Mouse (Mus musculus) limb, embryonic 14.5 days (tissue): Measurements from ENCODE around the gene Prpf40b. TPM values are rescaled to one million over a fixed set of nuclear protein-coding genes. Genes with fewer than 3 reads are reported as not detected.
"Not testable (repeated sequence)": the region's sequence is repeated elsewhere in the genome, so short reads cannot be mapped to it uniquely, and the experiment has no call there.

Experiments used
- ATAC-seq: fragments of 200-750 bp; cut with Nextera tagmentation; 2 replicates; pipeline ENCODE4 v1.8.0; 2017; ENCODE audit warnings: low read depth, moderate number of reproducible peaks, moderate TSS enrichment; ENCODE audit not compliant: low FRiP score
- DNase-seq: peaks from one replicate; pipeline ENCODE4 v3.0.0-alpha.2; 2015; ENCODE audit warnings: low spot score
- H3K27ac ChIP-seq: fragments of 300-500 bp; sonication (generic); replicated peaks from 2 replicates; pipeline ENCODE4 v1.5.1; 2014; ENCODE audit warnings: low read depth, mild to moderate bottlenecking, low read length, moderate library complexity, mixed read lengths
- H3K27me3 ChIP-seq: fragments of 300-500 bp; sonication (generic); 2 replicates; pipeline ENCODE4 v1.6.1; 2014; ENCODE audit warnings: low read length, mixed read lengths; ENCODE audit not compliant: control insufficient read depth, insufficient read depth
- H3K36me3 ChIP-seq: fragments of 300-500 bp; sonication (generic); 2 replicates; pipeline ENCODE4 v1.6.1; 2014; ENCODE audit warnings: mild to moderate bottlenecking, low read length, moderate library complexity, mixed read lengths; ENCODE audit not compliant: control insufficient read depth, insufficient read depth
- H3K4me1 ChIP-seq: fragments of 300-500 bp; sonication (generic); 2 replicates; pipeline ENCODE4 v1.6.1; 2014; ENCODE audit warnings: antibody characterized with exemption, low read length, mixed read lengths; ENCODE audit not compliant: control insufficient read depth, insufficient read depth
- H3K4me2 ChIP-seq: fragments of 300-500 bp; sonication (generic); replicated peaks from 2 replicates; pipeline ENCODE4 v1.6.1; 2014; ENCODE audit warnings: low read depth, mild to moderate bottlenecking, low read length, moderate library complexity; ENCODE audit not compliant: severe bottlenecking
- H3K4me3 ChIP-seq: fragments of 300-500 bp; sonication (generic); replicated peaks from 2 replicates; pipeline ENCODE4 v1.5.1; 2014; ENCODE audit warnings: low read length
- H3K9ac ChIP-seq: fragments of 300-500 bp; sonication (generic); 2 replicates; pipeline ENCODE4 v1.6.1; 2014; ENCODE audit warnings: mild to moderate bottlenecking, low read depth, low read length, moderate library complexity; ENCODE audit not compliant: severe bottlenecking
- H3K9me3 ChIP-seq: fragments of 300-500 bp; sonication (generic); 2 replicates; pipeline ENCODE4 v1.6.1; 2016; ENCODE audit warnings: low read length; ENCODE audit not compliant: control insufficient read depth
- POLR2A ChIP-seq: fragments of 200-500 bp; IDR thresholded peaks from 2 replicates; pipeline ENCODE4 v1.8.0; 2012; ENCODE audit warnings: inconsistent platforms, mild to moderate bottlenecking, moderate library complexity, borderline replicate concordance; ENCODE audit not compliant: insufficient read depth, insufficient read length; ENCODE audit errors: extremely low read depth
- WGBS: fragments of 180-500 bp; shearing (Covaris S2); extraction: QIAGEN DNeasy Blood & Tissue Kit; methylation state at CpG from one replicate; pipeline ENCODE4 v1.1.7; 2014; 5-methylcytosine and 5-hydroxymethylcytosine counted together
- polyA plus RNA-seq, 2 experiments: library from polyadenylated mRNA; depleted of rRNA in 1 of 2; stranded (reverse) in 1 of 2; unstranded in 1 of 2; fragments of >200 nt; fragmentation: Nextera tagmentation in 1 of 2; extraction: Ambion mirVana in 1 of 2; gene quantifications; 2 replicates each; pipeline versions ENCODE4 v1.2.1 to v1.2.3; 2012 to 2014

Gene Prpf40b
- polyA plus RNA-seq, 2 experiments, result 47.0 to 143 TPM

DNA sequence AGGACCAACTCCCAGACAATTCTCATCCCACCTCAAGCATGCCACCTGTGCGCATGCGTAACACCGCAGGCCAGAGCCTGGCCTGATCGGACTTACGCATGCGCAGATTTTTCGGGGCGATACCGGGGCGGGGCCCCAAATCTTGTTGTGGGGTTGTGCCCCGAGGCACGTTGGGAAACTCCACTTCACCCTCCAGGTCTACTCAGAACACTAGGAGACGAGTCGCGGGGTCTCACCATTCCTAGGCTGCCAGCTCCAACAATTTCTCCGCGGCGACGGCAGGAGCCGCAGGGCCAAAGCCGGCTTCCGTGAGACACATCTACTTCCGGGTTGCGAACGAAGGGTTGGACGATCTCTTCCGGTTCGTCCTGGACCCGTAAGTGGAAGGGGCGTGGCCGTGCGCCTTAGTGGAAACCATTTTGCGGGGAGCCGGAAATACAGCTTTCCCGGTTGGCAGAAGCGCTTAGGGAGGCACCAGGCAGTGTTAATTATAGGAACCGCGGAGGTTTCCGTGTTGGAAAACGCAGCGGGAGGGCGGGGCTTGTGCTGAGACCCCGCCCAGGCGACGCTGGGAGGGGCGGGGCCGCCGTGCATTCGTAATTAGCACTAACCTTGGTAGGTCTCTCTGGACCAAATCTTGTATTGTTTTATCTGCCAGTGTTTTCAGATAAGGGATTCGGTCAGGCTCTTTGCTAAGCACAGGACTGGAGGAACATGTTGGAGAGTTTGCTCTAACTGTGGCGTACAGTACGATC, 43.1 kb upstream of the Prpf40b start, which contains the start of gene Mcrs1:
Gene Mcrs1, minus strand, starts transcription at position 336 of the 755 bp plus-strand sequence.
- no peaks in the 10 kb centered on the region for H3K27me3 ChIP-seq
- DNase-seq, result peak; percentile 100
- TF ChIP-seq POLR2A, result peak; percentile 64; the same call in 1 of the 2 replicates
- peak; percentile 96 for ATAC-seq
- peaks cover 7% of the 10 kb centered on the region; the same call in 1 of the 2 replicates for H3K4me1 ChIP-seq
- H3K9ac ChIP-seq, result peak within 1 kb of the TSS; percentile 75
- no peaks in the 10 kb centered on the region for H3K9me3 ChIP-seq
- peaks cover 30% of the 10 kb centered on the region for H3K36me3 ChIP-seq
- H3K4me3 ChIP-seq, result peak within 1 kb of the TSS; percentile 68
- H3K27ac ChIP-seq, result peak within 1 kb of the TSS; percentile 95
- WGBS, result under 1% methylated on average over 52 of the region's 52 CpGs
- H3K4me2 ChIP-seq, result peak within 1 kb of the TSS; percentile 79

DNA sequence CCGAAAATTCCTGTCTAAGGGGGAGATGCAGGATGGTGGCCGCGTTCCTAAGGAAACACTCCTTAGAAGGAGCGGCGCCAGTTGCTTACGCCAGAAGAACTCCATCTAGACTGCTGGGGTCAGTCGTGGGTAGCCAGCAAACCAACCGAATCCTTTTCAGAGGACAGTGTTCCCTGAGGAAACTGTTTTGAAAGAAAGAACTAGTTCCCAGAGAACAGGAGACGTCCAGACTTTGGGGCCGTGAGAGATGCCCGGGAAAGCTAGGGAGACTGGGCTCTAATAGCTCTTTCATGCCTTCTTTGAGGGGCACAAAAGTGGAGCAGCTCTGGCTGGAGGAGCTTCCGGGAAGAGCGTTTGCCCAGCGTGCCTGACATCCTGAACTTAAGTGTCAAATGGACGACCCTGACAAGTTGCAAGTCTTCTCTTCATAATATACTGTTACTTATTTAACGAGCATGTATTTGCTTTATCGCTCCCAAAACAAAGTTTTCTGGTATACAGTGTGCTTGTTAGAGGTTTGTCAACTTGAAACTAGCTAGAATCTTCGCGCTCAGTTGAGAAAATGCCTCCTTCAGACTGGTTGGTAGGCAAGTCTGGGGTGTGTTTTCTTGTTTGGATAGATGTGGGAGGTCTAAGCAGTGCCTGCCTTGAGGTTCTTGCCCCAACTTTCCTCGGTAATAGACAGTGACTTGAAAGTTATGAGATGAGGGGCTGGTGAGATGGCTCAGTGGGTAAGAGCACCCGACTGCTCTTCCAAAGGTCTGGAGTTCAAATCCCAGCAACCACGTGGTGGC, 42.3 kb upstream of the Prpf40b start:
- WGBS, result 4% methylated on average over 22 of the region's 22 CpGs
- H3K36me3 ChIP-seq, result peaks cover 23% of the 10 kb centered on the region

GRCm38 (mm10) chr15:99253175-99253479, 41.8 kb upstream of the Prpf40b start:
- H3K36me3 ChIP-seq, result peaks cover 17% of the 10 kb centered on the region
- H3K9ac ChIP-seq, H3K9me3 ChIP-seq, ATAC-seq, DNase-seq, H3K4me3 ChIP-seq, H3K27me3 ChIP-seq, H3K4me1 ChIP-seq: not testable (repeated sequence)
- peak overlapping the region; percentile 79 for H3K4me2 ChIP-seq
- H3K27ac ChIP-seq, result peak overlapping the region; percentile 95; the same call in 1 of the 2 replicates
- 39% methylated on average over 2 of the region's 2 CpGs for WGBS

More for the DNA sequence above, 42.3 kb upstream of the Prpf40b start:
- H3K9me3 ChIP-seq, result no peaks in the 10 kb centered on the region
- TF ChIP-seq POLR2A, result no peak
- H3K4me3 ChIP-seq, result peak overlapping the region; percentile 68
- peak overlapping the region; percentile 75 for H3K9ac ChIP-seq
- H3K27ac ChIP-seq, result peak overlapping the region; percentile 95
- H3K27me3 ChIP-seq, result no peaks in the 10 kb centered on the region
- peak overlapping the region; percentile 79 for H3K4me2 ChIP-seq
- DNase-seq (peak; percentile 79), ATAC-seq (peak; percentile 51)
- H3K4me1 ChIP-seq, result peaks cover 7% of the 10 kb centered on the region; the same call in 1 of the 2 replicates

DNA sequence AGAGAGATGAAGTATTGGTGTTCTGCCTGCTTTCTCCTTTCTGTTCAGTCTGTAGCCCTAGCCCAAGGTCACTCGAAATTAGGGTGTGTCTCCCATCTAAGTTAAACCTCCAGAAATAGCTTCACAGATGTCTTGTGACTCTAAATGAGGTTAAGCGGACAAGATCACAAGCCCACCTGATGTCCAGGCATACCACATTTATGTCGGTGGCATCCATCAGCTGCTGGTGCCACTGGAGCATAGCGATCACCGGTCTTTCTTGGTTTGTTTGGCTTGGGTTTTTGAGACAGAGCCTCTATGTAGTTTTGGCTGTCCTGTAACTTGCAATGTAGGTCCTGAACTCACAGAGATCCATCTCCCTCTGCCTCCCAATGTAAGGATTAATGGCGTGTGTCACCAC, 41.1 kb upstream of the Prpf40b start:
- Histone ChIP-seq H3K4me1 (peaks cover 7% of the 10 kb centered on the region; the same call in 1 of the 2 replicates), H3K27me3 (no peaks in the 10 kb centered on the region), H3K36me3 (peaks cover 14% of the 10 kb centered on the region), H3K9ac (no peak overlapping the region), H3K27ac (no peak overlapping the region), H3K4me3 (no peak overlapping the region), H3K9me3 (no peaks in the 10 kb centered on the region), H3K4me2 (no peak overlapping the region)
- WGBS, result 98% methylated on average over 6 of the region's 6 CpGs
- no peak for TF ChIP-seq POLR2A
- no peak for ATAC-seq
- no peak for DNase-seq

- DNase-seq (no peak), ATAC-seq (no peak)
- no peak overlapping the region for H3K4me2 ChIP-seq
- WGBS, result 82% methylated on average over 2 of the region's 2 CpGs
- no peak overlapping the region for H3K9ac ChIP-seq
- H3K27me3 ChIP-seq, result no peaks in the 10 kb centered on the region
- H3K36me3 ChIP-seq, result peaks cover 6% of the 10 kb centered on the region; the same call in 1 of the 2 replicates
- no peak for TF ChIP-seq POLR2A
- H3K27ac ChIP-seq, result no peak overlapping the region
- H3K9me3 ChIP-seq, result no peaks in the 10 kb centered on the region
- no peak overlapping the region for H3K4me3 ChIP-seq
- H3K4me1 ChIP-seq, result peaks cover 7% of the 10 kb centered on the region; the same call in 1 of the 2 replicates
Measured at GRCm38 (mm10) chr15:99254477-99255005, 40.3 kb upstream of the Prpf40b start.
